9 mouse cellular contexts compared by ENCODE assay signal in the genomic region with DNA sequence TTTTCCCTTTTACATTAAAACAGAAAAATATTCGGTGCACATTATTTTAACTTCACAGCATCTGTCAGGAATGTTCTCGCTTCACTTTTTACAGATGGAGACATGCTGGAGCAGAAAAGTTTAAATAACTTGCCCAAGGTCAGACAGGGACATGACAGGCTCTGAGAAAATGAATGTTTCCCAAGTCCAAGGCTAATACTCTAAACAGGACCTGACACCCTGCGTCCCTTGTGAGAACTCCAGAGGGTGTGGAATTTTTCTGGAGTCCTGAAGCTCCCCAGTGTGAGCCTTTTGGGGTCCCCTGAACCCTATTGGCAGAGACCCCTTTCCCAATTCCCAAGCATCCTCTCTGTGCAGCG. TPM values are rescaled to one million over a fixed set of nuclear protein-coding genes. Genes with fewer than 3 reads are reported as not detected.
A peak's percentile ranks its signal among the peaks of the same experiment; 100 is the strongest.
DNase-seq lines count a peak whose midpoint lies in the region; ATAC-seq and TF ChIP-seq lines count a peak whose summit lies in the region.
"Had no signal": no experiment of that assay in that cellular context is flagged by ENCODE, and none has a peak within 500 bp of the region (broad histone marks: within the 10 kb centered on the region; RNA-seq: fewer than 3 reads in every experiment).

No protein-coding gene starts in this region.

- intact Hi-C loops in heart, postnatal 10 days (cut with DNase I): loop anchor here (5.0 kb wide), 1 partner anchor 38 kb away; no protein-coding TSS in a partner anchor
- intact Hi-C loops in left cerebral cortex, postnatal 36 days (cut with DNase I): no loop called here

- ATAC-seq in heart, embryonic 13.5 days (ENCODE audit: extremely low read depth, insufficient number of reproducible peaks, low FRiP score, low TSS enrichment): no peak
- ATAC-seq in hindbrain, embryonic 11.5 days (ENCODE audit: low FRiP score): no peak

- H3K9ac ChIP-seq in heart, embryonic 13.5 days: peak overlapping the region; percentile 87
- peak overlapping the region; percentile 45; the same call in 1 of the 2 replicates for H3K9ac ChIP-seq in hindbrain, embryonic 11.5 days (ENCODE audit: low read depth, low read length)

- peak overlapping the region; percentile 77 for H3K4me3 ChIP-seq in heart, embryonic 13.5 days
- H3K4me3 ChIP-seq in cortical plate, adult 2 months (ENCODE audit: insufficient read depth, low read length): peak overlapping the region; percentile 41
- peak overlapping the region; percentile 41 for H3K4me3 ChIP-seq in hindbrain, embryonic 11.5 days (ENCODE audit: low read depth, low read length)
- H3K4me3 ChIP-seq in midbrain, embryonic 10.5 days: peak overlapping the region; percentile 72

- no peaks in the 10 kb centered on the region for H3K9me3 ChIP-seq in heart, embryonic 13.5 days
- no peaks in the 10 kb centered on the region for H3K9me3 ChIP-seq in hindbrain, embryonic 11.5 days (ENCODE audit: control insufficient read depth, low read length)
- no peaks in the 10 kb centered on the region for H3K9me3 ChIP-seq in midbrain, embryonic 10.5 days (replicated peaks)

- peaks cover 35% of the 10 kb centered on the region for H3K4me1 ChIP-seq in heart, embryonic 13.5 days
- no peaks in the 10 kb centered on the region; the same call in 1 of the 2 replicates for H3K4me1 ChIP-seq in cortical plate, adult 2 months (ENCODE audit: control insufficient read depth, insufficient read depth, low read length)
- no peaks in the 10 kb centered on the region; the same call in 1 of the 2 replicates for H3K4me1 ChIP-seq in hindbrain, embryonic 11.5 days (replicated peaks; ENCODE audit: control insufficient read depth, insufficient read depth, low read length)
- peaks cover 14% of the 10 kb centered on the region for H3K4me1 ChIP-seq in midbrain, embryonic 10.5 days

- 9% methylated on average over 4 of the region's 4 CpGs for WGBS in heart, embryonic 13.5 days
- WGBS in hindbrain, embryonic 11.5 days: 26% methylated on average over 4 of the region's 4 CpGs
- WGBS in midbrain, embryonic 10.5 days: 20% methylated on average over 4 of the region's 4 CpGs

- no peak for TF ChIP-seq CTCF in cortical plate, adult 2 months (IDR thresholded peaks at IDR 0.05; ENCODE audit: extremely low read depth, insufficient read depth, low read length)

- no peaks in the 10 kb centered on the region for H3K36me3 ChIP-seq in heart, embryonic 13.5 days
- no peaks in the 10 kb centered on the region for H3K36me3 ChIP-seq in hindbrain, embryonic 11.5 days (ENCODE audit: control insufficient read depth, insufficient read depth, low read length)
- no peaks in the 10 kb centered on the region for H3K36me3 ChIP-seq in midbrain, embryonic 10.5 days

- no peak for TF ChIP-seq POLR2A in cortical plate, adult 2 months (IDR thresholded peaks at IDR 0.05; ENCODE audit: extremely low read depth, insufficient read depth, low read length)

- H3K4me2 ChIP-seq in heart, embryonic 13.5 days: peak overlapping the region; percentile 85
- peak overlapping the region; percentile 68 for H3K4me2 ChIP-seq in hindbrain, embryonic 11.5 days (replicated peaks; ENCODE audit: low read depth, low read length)

- H3K27ac ChIP-seq in heart, embryonic 13.5 days (replicated peaks): peak overlapping the region; percentile 86
- no peak overlapping the region for H3K27ac ChIP-seq in cortical plate, adult 2 months (ENCODE audit: insufficient read depth, low read length)
- H3K27ac ChIP-seq in hindbrain, embryonic 11.5 days (ENCODE audit: low read depth, low read length): no peak overlapping the region
- peak overlapping the region; percentile 64; the same call in 1 of the 2 replicates for H3K27ac ChIP-seq in midbrain, embryonic 10.5 days (replicated peaks)

- DNase-seq in heart, postnatal 10 days: no peak
- DNase-seq in hindbrain, embryonic 11.5 days (ENCODE audit: low spot score): no peak
- no peak for DNase-seq in midbrain, embryonic 10.5 days (ENCODE audit: low spot score)
- no peak for DNase-seq in left cerebral cortex, postnatal 36 days (ENCODE audit: low spot score in 2 of 2)
- DNase-seq in urinary bladder, adult 18-20 months (ENCODE audit: low spot score in 2 of 2): no peak
- no peak for DNase-seq in cerebellum, adult 18-20 months

- H3K27me3 ChIP-seq in heart, embryonic 13.5 days (replicated peaks): peaks cover 13% of the 10 kb centered on the region
- peaks cover 32% of the 10 kb centered on the region for H3K27me3 ChIP-seq in hindbrain, embryonic 11.5 days (ENCODE audit: control insufficient read depth, insufficient read depth, low read length)
- H3K27me3 ChIP-seq in midbrain, embryonic 10.5 days (ENCODE audit: low read depth, poor library complexity, severe bottlenecking): peaks cover 60% of the 10 kb centered on the region

RNA-seq across cellular contexts. Expression of a gene that starts 0.5 kb away (rescaled TPM):
- polyA plus RNA-seq in heart, embryonic 13.5 days (2015; fragmentation: Nextera tagmentation; extraction: Ambion mirVana): 4.1 and 4.5 TPM in 2 replicates
- 1 to 10 TPM; 4.5 to 6.1 TPM for total RNA-seq in heart, postnatal 10 days (2021)
- 14.9 TPM in 2 replicates for polyA plus RNA-seq in cortical plate, adult 2 months (2012; rRNA removed)
- 2.5 and 4.1 TPM in 2 replicates for polyA plus RNA-seq in hindbrain, embryonic 11.5 days (2014; fragmentation: Nextera tagmentation; extraction: Ambion mirVana)
- polyA plus RNA-seq in midbrain, embryonic 10.5 days (2016; fragmentation: Nextera tagmentation; extraction: Ambion mirVana): 0.44 and 0.89 TPM in 2 replicates
- 10 to 100 TPM; 21.1 to 22.1 TPM for total RNA-seq in left cerebral cortex, postnatal 36 days (2021)
- total RNA-seq: megakaryocyte-erythroid progenitor cell, adult 5-6 weeks had no signal

Comparison
In these comparisons a context has a peak if more than half of its experiments do, and no peak if none do; other contexts are left out.
1. H3K27ac ChIP-seq: peak in heart, embryonic 13.5 days (single experiment) and midbrain, embryonic 10.5 days (single experiment); none in cortical plate, adult 2 months (single experiment) and hindbrain, embryonic 11.5 days (single experiment).
2. Peak in every context shown above with its lines, with median percentiles within 50 percentile points of each other: H3K4me3 ChIP-seq.